Mouse (Mus musculus): ENCODE measurements around the gene A2ml1.

DNA sequence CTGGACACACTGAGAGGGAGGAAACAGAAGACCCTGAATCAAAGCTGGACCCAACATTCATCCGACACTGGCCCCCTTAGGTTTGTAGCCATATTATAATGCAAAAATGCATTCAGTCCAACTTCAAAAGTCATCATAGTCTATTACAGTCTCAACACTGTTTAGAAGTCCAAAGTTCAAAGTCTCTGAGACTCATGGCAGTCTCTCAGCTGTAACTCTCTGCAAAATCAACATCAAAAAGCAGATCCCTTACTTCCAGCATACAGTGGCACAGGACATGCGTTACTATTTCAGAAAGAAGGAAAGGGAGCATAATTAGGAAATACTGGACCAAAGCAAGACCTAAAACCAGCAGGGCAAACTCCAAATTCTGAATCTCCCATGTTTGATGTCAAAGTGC is 46.2 kb downstream of the A2ml1 start:
- TF ChIP-seq CTCF (conservative IDR thresholded peaks at IDR 0.05; ENCODE audit: insufficient read depth, insufficient read length, low read depth, low read length) (no peak), POLR2A (IDR thresholded peaks at IDR 0.05; ENCODE audit: low read depth, low read length) (no peak)
